Mouse (Mus musculus): ENCODE results near the gene Luc7l. TPM values are rescaled to one million over a fixed set of nuclear protein-coding genes. Genes with fewer than 3 reads are reported as not detected.
"Not testable (repeated sequence)": the region's sequence is repeated elsewhere in the genome, so short reads cannot be mapped to it uniquely, and the experiment has no call there.

Gene Luc7l
- total and polyA plus RNA-seq, 2 experiments from 2014 or later = 90.6 to 95.2 TPM

DNA sequence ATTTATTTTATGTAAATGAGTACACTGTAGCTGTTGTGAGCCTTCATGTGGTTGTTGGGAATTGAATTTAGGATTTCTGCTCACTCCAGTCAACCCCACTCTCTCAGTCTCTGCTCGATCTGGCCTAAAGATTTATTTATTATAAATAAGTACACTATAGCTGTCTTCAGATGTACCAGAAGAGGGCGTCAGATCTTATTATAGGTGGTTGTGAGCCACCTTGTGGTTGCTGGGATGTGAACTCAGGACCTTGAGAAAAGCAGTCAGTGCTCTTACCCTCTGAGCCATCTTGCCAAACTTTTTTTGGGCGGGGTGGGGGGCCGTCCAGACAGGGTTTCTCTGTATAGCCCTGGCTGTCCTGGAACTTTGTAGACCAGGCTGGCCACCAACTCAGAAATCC, 9.1 kb downstream of the Luc7l start:
- no peaks in the 10 kb centered on the region for H3K27me3 ChIP-seq (ENCODE audit: insufficient read depth, low read length)
- TF ChIP-seq CTCF (IDR thresholded peaks at IDR 0.05) = peak; percentile 55
- no peaks in the 10 kb centered on the region for H3K4me1 ChIP-seq (ENCODE audit: insufficient read depth, low read length)
- H3K27ac ChIP-seq (ENCODE audit: low read depth, low read length) = no peak overlapping the region
- no peaks in the 10 kb centered on the region for H3K9me3 ChIP-seq (ENCODE audit: low read length)
- no peak for DNase-seq (ENCODE audit: low spot score)
- no peak overlapping the region for H3K9ac ChIP-seq (replicated peaks; ENCODE audit: low read length, poor library complexity, severe bottlenecking)
- H3K4me2 ChIP-seq (ENCODE audit: low read depth, low read length, poor library complexity, severe bottlenecking) = no peak overlapping the region
- H3K4me3 ChIP-seq (ENCODE audit: low read depth, low read length) = no peak overlapping the region
- H3K36me3 ChIP-seq (ENCODE audit: insufficient read depth, low read length) = peaks cover 41% of the 10 kb centered on the region
- ATAC-seq (ENCODE audit: low FRiP score) = no peak
- WGBS = 85% methylated on average over 4 of the region's 4 CpGs

GRCm38 (mm10) chr17:26262384-26262783, 9.7 kb downstream of the Luc7l start:
- H3K27ac ChIP-seq (ENCODE audit: low read depth, low read length) = no peak overlapping the region
- DNase-seq (ENCODE audit: low spot score) = no peak
- WGBS = 98% methylated on average over 3 of the region's 3 CpGs
- no peaks in the 10 kb centered on the region for H3K9me3 ChIP-seq (ENCODE audit: low read length)
- no peaks in the 10 kb centered on the region for H3K4me1 ChIP-seq (ENCODE audit: insufficient read depth, low read length)
- H3K4me3 ChIP-seq (ENCODE audit: low read depth, low read length) = no peak overlapping the region
- H3K9ac ChIP-seq (replicated peaks; ENCODE audit: low read length, poor library complexity, severe bottlenecking) = no peak overlapping the region
- TF ChIP-seq CTCF (IDR thresholded peaks at IDR 0.05) = no peak
- no peak for ATAC-seq (ENCODE audit: low FRiP score)
- H3K4me2 ChIP-seq (ENCODE audit: low read depth, low read length, poor library complexity, severe bottlenecking) = no peak overlapping the region
- peaks cover 42% of the 10 kb centered on the region for H3K36me3 ChIP-seq (ENCODE audit: insufficient read depth, low read length)
- no peaks in the 10 kb centered on the region for H3K27me3 ChIP-seq (ENCODE audit: insufficient read depth, low read length)

- Histone ChIP-seq H3K4me2 (ENCODE audit: low read depth, low read length, poor library complexity, severe bottlenecking) (no peak overlapping the region), H3K4me3 (ENCODE audit: low read depth, low read length) (no peak overlapping the region), H3K36me3 (ENCODE audit: insufficient read depth, low read length) (peaks cover 32% of the 10 kb centered on the region), H3K4me1 (ENCODE audit: insufficient read depth, low read length) (no peaks in the 10 kb centered on the region), H3K27ac (ENCODE audit: low read depth, low read length) (no peak overlapping the region), H3K9ac (replicated peaks; ENCODE audit: low read length, poor library complexity, severe bottlenecking) (no peak overlapping the region), H3K9me3 (ENCODE audit: low read length) (no peaks in the 10 kb centered on the region), H3K27me3 (ENCODE audit: insufficient read depth, low read length) (no peaks in the 10 kb centered on the region)
- ATAC-seq (ENCODE audit: low FRiP score) (no peak), DNase-seq (ENCODE audit: low spot score) (no peak)
- peak; percentile 56 for TF ChIP-seq CTCF (IDR thresholded peaks at IDR 0.05)
- WGBS = 95% methylated on average over 1 of the region's 1 CpGs
Measured at GRCm38 (mm10) chr17:26268851-26269250, 16.2 kb downstream of the Luc7l start.

GRCm38 (mm10) chr17:26269577-26269976, 16.9 kb downstream of the Luc7l start:
- DNase-seq (ENCODE audit: low spot score) = not testable (repeated sequence)
- H3K36me3 ChIP-seq (ENCODE audit: insufficient read depth, low read length) = peaks cover 28% of the 10 kb centered on the region

DNA sequence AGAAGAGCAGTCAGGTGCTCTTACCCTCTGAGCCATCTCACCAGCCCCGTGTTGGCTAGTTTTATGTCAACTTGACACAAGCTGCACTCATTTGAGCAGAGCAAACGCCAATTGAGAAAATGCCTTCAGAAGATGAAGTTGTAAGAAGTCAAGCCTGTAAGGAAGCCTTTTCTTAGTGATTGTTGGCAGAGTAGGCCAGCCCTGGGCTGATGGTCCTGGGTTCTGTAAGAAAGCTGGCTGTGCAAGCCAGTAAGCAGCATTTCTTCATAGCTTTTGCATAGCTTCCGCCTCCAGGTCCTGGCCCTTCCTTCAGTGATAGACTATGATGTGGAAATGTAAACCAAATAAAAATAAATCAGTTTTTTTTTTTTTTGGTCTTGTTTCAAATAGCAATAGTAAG, 19.9 kb downstream of the Luc7l start:
- no peak overlapping the region for H3K4me3 ChIP-seq (ENCODE audit: low read depth, low read length)
- WGBS = 93% methylated on average over 3 of the region's 3 CpGs
- no peaks in the 10 kb centered on the region for H3K9me3 ChIP-seq (ENCODE audit: low read length)
- DNase-seq (ENCODE audit: low spot score) (no peak), ATAC-seq (ENCODE audit: low FRiP score) (no peak)
- no peak overlapping the region for H3K27ac ChIP-seq (ENCODE audit: low read depth, low read length)
- H3K36me3 ChIP-seq (ENCODE audit: insufficient read depth, low read length) = peaks cover 19% of the 10 kb centered on the region
- no peaks in the 10 kb centered on the region for H3K27me3 ChIP-seq (ENCODE audit: insufficient read depth, low read length)
- TF ChIP-seq CTCF (IDR thresholded peaks at IDR 0.05) = no peak
- H3K4me1 ChIP-seq (ENCODE audit: insufficient read depth, low read length) = no peaks in the 10 kb centered on the region
- H3K9ac ChIP-seq (replicated peaks; ENCODE audit: low read length, poor library complexity, severe bottlenecking) = no peak overlapping the region
- no peak overlapping the region for H3K4me2 ChIP-seq (ENCODE audit: low read depth, low read length, poor library complexity, severe bottlenecking)

More at GRCm38 (mm10) chr17:26269577-26269976, 16.9 kb downstream of the Luc7l start:
- not testable (repeated sequence) for H3K4me3 ChIP-seq (ENCODE audit: low read depth, low read length); ATAC-seq (ENCODE audit: low FRiP score); H3K27me3 ChIP-seq (ENCODE audit: insufficient read depth, low read length); H3K4me1 ChIP-seq (ENCODE audit: insufficient read depth, low read length); H3K27ac ChIP-seq (ENCODE audit: low read depth, low read length); H3K4me2 ChIP-seq (ENCODE audit: low read depth, low read length, poor library complexity, severe bottlenecking); H3K9ac ChIP-seq (replicated peaks; ENCODE audit: low read length, poor library complexity, severe bottlenecking); H3K9me3 ChIP-seq (ENCODE audit: low read length)
- WGBS = 97% methylated on average over 9 of the region's 10 CpGs

- 89% methylated on average over 13 of the region's 13 CpGs for WGBS
- no peak overlapping the region for H3K4me3 ChIP-seq (ENCODE audit: low read depth, low read length)
- no peaks in the 10 kb centered on the region for H3K4me1 ChIP-seq (ENCODE audit: insufficient read depth, low read length)
- peaks cover 36% of the 10 kb centered on the region for H3K36me3 ChIP-seq (ENCODE audit: insufficient read depth, low read length)
- H3K27me3 ChIP-seq (ENCODE audit: insufficient read depth, low read length) = no peaks in the 10 kb centered on the region
- H3K27ac ChIP-seq (ENCODE audit: low read depth, low read length) = no peak overlapping the region
- no peaks in the 10 kb centered on the region for H3K9me3 ChIP-seq (ENCODE audit: low read length)
- DNase-seq (ENCODE audit: low spot score) (no peak), ATAC-seq (ENCODE audit: low FRiP score) (no peak)
- H3K9ac ChIP-seq (replicated peaks; ENCODE audit: low read length, poor library complexity, severe bottlenecking) = no peak overlapping the region
- TF ChIP-seq CTCF (IDR thresholded peaks at IDR 0.05) = no peak
- no peak overlapping the region for H3K4me2 ChIP-seq (ENCODE audit: low read depth, low read length, poor library complexity, severe bottlenecking)
Measured at GRCm38 (mm10) chr17:26275933-26276332, 23.2 kb downstream of the Luc7l start.
